Mouse (Mus musculus) CD8-positive naive resting alpha-beta T cell, adult 2 months (primary cell): ENCODE measurements at regions not wholly inside any gene's neighbourhood (a gene's known extent, or its start where the extent isn't known, plus 50 kb on each side); places are given as distances from the start of the nearest gene placed in this dataset.

ENCODE experiments used
- DNase-seq, 2 experiments: peaks; one replicate each; pipeline ENCODE4 v3.0.0; 2022; ENCODE audit warnings: low read depth in 2 of 2, low spot score in 2 of 2

GRCm38 (mm10) chr12:92292460-92293340, 443.7 kb upstream of the Sel1l start:
- no peak for DNase-seq

- DNase-seq, result no peak
Measured at GRCm38 (mm10) chr12:92291490-92291889, 442.5 kb upstream of the Sel1l start.

GRCm38 (mm10) chr12:92285511-92285910, 436.6 kb upstream of the Sel1l start:
- DNase-seq, result no peak

- no peak for DNase-seq
Measured at GRCm38 (mm10) chr12:92280470-92280869, 431.5 kb upstream of the Sel1l start.

GRCm38 (mm10) chr12:92251962-92252361, 403.0 kb upstream of the Sel1l start:
- no peak for DNase-seq

GRCm38 (mm10) chr12:92246790-92247451, 398.0 kb upstream of the Sel1l start:
- no peak for DNase-seq

GRCm38 (mm10) chr12:92239956-92240699, 391.2 kb upstream of the Sel1l start:
- no peak for DNase-seq

- DNase-seq, result no peak
Measured at GRCm38 (mm10) chr12:92233650-92234408, 384.9 kb upstream of the Sel1l start.

- DNase-seq, result no peak
Measured at GRCm38 (mm10) chr12:92228585-92228984, 379.6 kb upstream of the Sel1l start.

GRCm38 (mm10) chr12:92203351-92203750, 354.4 kb upstream of the Sel1l start:
- DNase-seq, result no peak

- no peak for DNase-seq
Measured at GRCm38 (mm10) chr12:92200602-92201001, 351.6 kb upstream of the Sel1l start.

- DNase-seq, result no peak
Measured at GRCm38 (mm10) chr12:92198738-92199477, 350.0 kb upstream of the Sel1l start.

- DNase-seq, result no peak
Measured at GRCm38 (mm10) chr12:92193934-92194685, 345.2 kb upstream of the Sel1l start.

GRCm38 (mm10) chr12:92193199-92193933, 344.4 kb upstream of the Sel1l start:
- no peak for DNase-seq

GRCm38 (mm10) chr12:92189022-92189421, 340.1 kb upstream of the Sel1l start:
- DNase-seq, result no peak

- DNase-seq, result no peak
Measured at GRCm38 (mm10) chr12:92187133-92187482, 338.2 kb upstream of the Sel1l start.

GRCm38 (mm10) chr12:92186448-92187132, 337.6 kb upstream of the Sel1l start:
- DNase-seq, result no peak

GRCm38 (mm10) chr12:92179292-92179691, 330.3 kb upstream of the Sel1l start:
- DNase-seq, result no peak
